Mouse (Mus musculus) cortical plate, adult 2 months (tissue): ENCODE results near the gene Trhr2. TPM values are rescaled to one million over a fixed set of nuclear protein-coding genes. Genes with fewer than 3 reads are reported as not detected.

Source experiments
- H3K27ac ChIP-seq: fragments of 200-500 bp; 2 replicates; pipeline ENCODE4 v1.5.1; 2012; ENCODE audit warnings: low read length, control low read depth, inconsistent platforms; ENCODE audit not compliant: insufficient read depth
- H3K4me1 ChIP-seq: fragments of 200-500 bp; 2 replicates; pipeline ENCODE4 v1.6.1; 2011; ENCODE audit warnings: low read length; ENCODE audit not compliant: control insufficient read depth, insufficient read depth
- H3K4me3 ChIP-seq: fragments of 200-500 bp; 2 replicates; pipeline ENCODE4 v1.5.1; 2011; ENCODE audit warnings: mild to moderate bottlenecking, low read length, control low read depth; ENCODE audit not compliant: insufficient read depth
- CTCF ChIP-seq: fragments of 200-500 bp; IDR thresholded peaks from 2 replicates; pipeline ENCODE4 v1.5.1; 2011; ENCODE audit warnings: mild to moderate bottlenecking, control low read depth, low read length; ENCODE audit not compliant: insufficient read depth; ENCODE audit errors: extremely low read depth
- POLR2A ChIP-seq: fragments of 200-500 bp; IDR thresholded peaks from 2 replicates; pipeline ENCODE4 v1.6.1; 2011; ENCODE audit warnings: mild to moderate bottlenecking, low read length, control low read depth; ENCODE audit not compliant: insufficient read depth; ENCODE audit errors: extremely low read depth
- polyA plus RNA-seq: library from polyadenylated mRNA; depleted of rRNA; stranded (reverse); fragments of >200 nt; gene quantifications from 2 replicates; pipeline ENCODE4 v1.2.3, GENCODE M21; 2012

Trhr2 gene
- polyA plus RNA-seq, 1 experiment = 5.5 TPM

- Histone ChIP-seq H3K4me3 (no peak overlapping the region), H3K4me1 (no peaks in the 10 kb centered on the region), H3K27ac (no peak overlapping the region)
- TF ChIP-seq POLR2A (no peak), CTCF (no peak)
Observed at GRCm38 (mm10) chr8:122322792-122323191, 37.8 kb downstream of the Trhr2 start.

- Histone ChIP-seq H3K4me3 (no peak overlapping the region), H3K27ac (no peak overlapping the region), H3K4me1 (no peaks in the 10 kb centered on the region)
- TF ChIP-seq CTCF (no peak), POLR2A (no peak)
Observed at GRCm38 (mm10) chr8:122322126-122322525, 38.4 kb downstream of the Trhr2 start.

- no peak overlapping the region for H3K27ac ChIP-seq
- H3K4me3 ChIP-seq = no peak overlapping the region
- TF ChIP-seq POLR2A (no peak), CTCF (no peak)
- no peaks in the 10 kb centered on the region for H3K4me1 ChIP-seq
Observed at GRCm38 (mm10) chr8:122321455-122321921, 39.1 kb downstream of the Trhr2 start.

GRCm38 (mm10) chr8:122320541-122320940 is 40.0 kb downstream of the Trhr2 start:
- Histone ChIP-seq H3K4me3 (no peak overlapping the region), H3K4me1 (no peaks in the 10 kb centered on the region), H3K27ac (no peak overlapping the region)
- TF ChIP-seq POLR2A (no peak), CTCF (no peak)

GRCm38 (mm10) chr8:122319708-122320075 is 40.9 kb downstream of the Trhr2 start:
- no peak overlapping the region for H3K27ac ChIP-seq
- no peak overlapping the region for H3K4me3 ChIP-seq
- no peak for TF ChIP-seq CTCF
- TF ChIP-seq POLR2A = no peak
- H3K4me1 ChIP-seq = no peaks in the 10 kb centered on the region

- Histone ChIP-seq H3K4me1 (no peaks in the 10 kb centered on the region), H3K27ac (no peak overlapping the region), H3K4me3 (no peak overlapping the region)
- no peak for TF ChIP-seq POLR2A
- no peak for TF ChIP-seq CTCF
Observed at GRCm38 (mm10) chr8:122319045-122319707, 41.4 kb downstream of the Trhr2 start.

- TF ChIP-seq CTCF (no peak), POLR2A (no peak)
- no peaks in the 10 kb centered on the region for H3K4me1 ChIP-seq
- no peak overlapping the region for H3K27ac ChIP-seq
- H3K4me3 ChIP-seq = no peak overlapping the region
Observed at GRCm38 (mm10) chr8:122317918-122318475, 42.5 kb downstream of the Trhr2 start.

GRCm38 (mm10) chr8:122316402-122316801 is 44.1 kb downstream of the Trhr2 start:
- Histone ChIP-seq H3K4me1 (no peaks in the 10 kb centered on the region), H3K4me3 (no peak overlapping the region), H3K27ac (no peak overlapping the region)
- TF ChIP-seq POLR2A (no peak), CTCF (no peak)

- Histone ChIP-seq H3K4me1 (no peaks in the 10 kb centered on the region), H3K27ac (peak overlapping the region; percentile 70; the same call in 1 of the 2 replicates), H3K4me3 (no peak overlapping the region)
- TF ChIP-seq CTCF = no peak
- TF ChIP-seq POLR2A = no peak
Observed at GRCm38 (mm10) chr8:122314899-122315496, 45.5 kb downstream of the Trhr2 start.

GRCm38 (mm10) chr8:122313310-122313709 is 47.2 kb downstream of the Trhr2 start:
- Histone ChIP-seq H3K4me1 (no peaks in the 10 kb centered on the region), H3K4me3 (no peak overlapping the region), H3K27ac (no peak overlapping the region)
- TF ChIP-seq CTCF (no peak), POLR2A (no peak)
